In genomic region chr11:49103047-49103693, GRCm38 (mm10) we compare ENCODE assay signal across 8 mouse cellular contexts. TPM values are rescaled to one million over a fixed set of nuclear protein-coding genes. Genes with fewer than 3 reads are reported as not detected.
DNase-seq lines count a peak whose midpoint lies in the region; ATAC-seq and TF ChIP-seq lines count a peak whose summit lies in the region.

No protein-coding gene starts in this region.

- TF ChIP-seq EP300 in stomach, postnatal 0 days (optimal IDR thresholded peaks at IDR 0.05) = no peak

- no peak overlapping the region for H3K9ac ChIP-seq in forebrain, embryonic 13.5 days
- peak overlapping the region; percentile 29; the same call in 1 of the 2 replicates for H3K9ac ChIP-seq in heart, embryonic 16.5 days (ENCODE audit: low read length)
- H3K9ac ChIP-seq in liver, embryonic 13.5 days = peak overlapping the region; percentile 11; the same call in 1 of the 2 replicates
- no peak overlapping the region for H3K9ac ChIP-seq in neural tube, embryonic 12.5 days
- no peak overlapping the region for H3K9ac ChIP-seq in stomach, postnatal 0 days (ENCODE audit: low read length)

- peak; percentile 87 for ATAC-seq in forebrain, embryonic 13.5 days
- 0 out of 2 replicates have a peak, but pooled peaks have one; percentile 16 for ATAC-seq in heart, embryonic 16.5 days (replicated peaks; ENCODE audit: extremely low read depth, insufficient read depth, low FRiP score)
- peak; percentile 52; the same call in 1 of the 2 replicates for ATAC-seq in liver, embryonic 13.5 days (ENCODE audit: low read depth)
- ATAC-seq in neural tube, embryonic 12.5 days (ENCODE audit: low FRiP score, low read depth) = peak; percentile 72
- peak; percentile 73 for ATAC-seq in stomach, postnatal 0 days (ENCODE audit: low FRiP score, low TSS enrichment)

- H3K4me3 ChIP-seq in forebrain, embryonic 13.5 days = no peak overlapping the region
- H3K4me3 ChIP-seq in heart, embryonic 16.5 days (ENCODE audit: low read length) = 0 out of 2 replicates have a peak overlapping the region, but pooled peaks have one; percentile 14
- H3K4me3 ChIP-seq in liver, embryonic 13.5 days (replicated peaks) = no peak overlapping the region
- H3K4me3 ChIP-seq in neural tube, embryonic 12.5 days = no peak overlapping the region
- no peak overlapping the region for H3K4me3 ChIP-seq in stomach, postnatal 0 days (ENCODE audit: low read depth, low read length)

- H3K4me1 ChIP-seq in forebrain, embryonic 13.5 days = no peaks in the 10 kb centered on the region
- no peaks in the 10 kb centered on the region for H3K4me1 ChIP-seq in heart, embryonic 16.5 days (ENCODE audit: control insufficient read depth, insufficient read depth, low read length)
- peaks cover 40% of the 10 kb centered on the region for H3K4me1 ChIP-seq in liver, embryonic 13.5 days (replicated peaks)
- H3K4me1 ChIP-seq in neural tube, embryonic 12.5 days = no peaks in the 10 kb centered on the region
- H3K4me1 ChIP-seq in stomach, postnatal 0 days (replicated peaks; ENCODE audit: control insufficient read depth, insufficient read depth) = no peaks in the 10 kb centered on the region

- no peaks in the 10 kb centered on the region for H3K9me3 ChIP-seq in forebrain, embryonic 13.5 days (replicated peaks)
- no peaks in the 10 kb centered on the region for H3K9me3 ChIP-seq in heart, embryonic 16.5 days (replicated peaks; ENCODE audit: control insufficient read depth, low read length)
- H3K9me3 ChIP-seq in liver, embryonic 13.5 days (replicated peaks) = no peaks in the 10 kb centered on the region
- H3K9me3 ChIP-seq in neural tube, embryonic 12.5 days = no peaks in the 10 kb centered on the region
- no peaks in the 10 kb centered on the region for H3K9me3 ChIP-seq in stomach, postnatal 0 days (ENCODE audit: control insufficient read depth, low read length)

- WGBS in forebrain, embryonic 13.5 days = 18% methylated on average over 8 of the region's 8 CpGs
- 17% methylated on average over 8 of the region's 8 CpGs for WGBS in heart, embryonic 16.5 days
- 19% methylated on average over 8 of the region's 8 CpGs for WGBS in liver, embryonic 13.5 days (ENCODE audit: insufficient replicate concordance)
- WGBS in neural tube, embryonic 12.5 days = 18% methylated on average over 8 of the region's 8 CpGs
- 10% methylated on average over 8 of the region's 8 CpGs for WGBS in stomach, postnatal 0 days

- peak; percentile 88 to 92 for DNase-seq in CD8-positive naive resting alpha-beta T cell, adult 2 months (ENCODE audit: low read depth in 2 of 2, low spot score in 2 of 2)
- peak; percentile 69 for DNase-seq in c-Kit-negative CD71-positive TER-119-positive erythroid progenitor cells, embryonic 14.5 days (ENCODE audit: low read depth, low spot score)
- DNase-seq in kidney, postnatal 14 days = peak; percentile 91
- DNase-seq in liver, embryonic 13.5 days = peak; percentile 67
- DNase-seq in stomach, postnatal 0 days (ENCODE audit: low spot score) = peak; percentile 90

- no peaks in the 10 kb centered on the region for H3K36me3 ChIP-seq in forebrain, embryonic 13.5 days (ENCODE audit: poor library complexity, severe bottlenecking)
- H3K36me3 ChIP-seq in heart, embryonic 16.5 days (ENCODE audit: control insufficient read depth, insufficient read depth) = no peaks in the 10 kb centered on the region
- no peaks in the 10 kb centered on the region for H3K36me3 ChIP-seq in liver, embryonic 13.5 days
- no peaks in the 10 kb centered on the region for H3K36me3 ChIP-seq in neural tube, embryonic 12.5 days
- H3K36me3 ChIP-seq in stomach, postnatal 0 days (ENCODE audit: control insufficient read depth, insufficient read depth, low read length) = no peaks in the 10 kb centered on the region

- H3K4me2 ChIP-seq in forebrain, embryonic 13.5 days = no peak overlapping the region; the same call in 1 of the 2 replicates
- peak overlapping the region; percentile 38 for H3K4me2 ChIP-seq in heart, embryonic 16.5 days (ENCODE audit: low read depth, low read length)
- no peak overlapping the region for H3K4me2 ChIP-seq in liver, embryonic 13.5 days
- no peak overlapping the region for H3K4me2 ChIP-seq in neural tube, embryonic 12.5 days (replicated peaks)
- H3K4me2 ChIP-seq in stomach, postnatal 0 days (replicated peaks; ENCODE audit: low read depth) = no peak overlapping the region

- peak; percentile 96 for TF ChIP-seq CTCF in stomach, postnatal 0 days (IDR thresholded peaks at IDR 0.05; ENCODE audit: low read depth)

- no peaks in the 10 kb centered on the region for H3K27me3 ChIP-seq in forebrain, embryonic 13.5 days
- H3K27me3 ChIP-seq in heart, embryonic 16.5 days (ENCODE audit: control insufficient read depth, insufficient read depth, low read length) = no peaks in the 10 kb centered on the region
- no peaks in the 10 kb centered on the region for H3K27me3 ChIP-seq in liver, embryonic 13.5 days
- no peaks in the 10 kb centered on the region for H3K27me3 ChIP-seq in neural tube, embryonic 12.5 days (replicated peaks)
- H3K27me3 ChIP-seq in stomach, postnatal 0 days (ENCODE audit: control insufficient read depth, insufficient read depth, low read length) = no peaks in the 10 kb centered on the region

- H3K27ac ChIP-seq in forebrain, embryonic 13.5 days = no peak overlapping the region
- no peak overlapping the region for H3K27ac ChIP-seq in heart, embryonic 16.5 days (ENCODE audit: low read length)
- no peak overlapping the region for H3K27ac ChIP-seq in liver, embryonic 13.5 days
- no peak overlapping the region for H3K27ac ChIP-seq in neural tube, embryonic 12.5 days
- H3K27ac ChIP-seq in stomach, postnatal 0 days (replicated peaks) = no peak overlapping the region

RNA-seq across cellular contexts. Expression of gene Olfr1396, which starts 11.5 kb away (rescaled TPM):
- not detected in 2 replicates for polyA plus RNA-seq in forebrain, embryonic 13.5 days (2015; fragmentation: Nextera tagmentation; extraction: Ambion mirVana)
- polyA plus RNA-seq in heart, embryonic 16.5 days (2015; fragmentation: Nextera tagmentation; extraction: Ambion mirVana) = 0.10 and 0.18 TPM in 2 replicates
- polyA plus RNA-seq in liver, embryonic 13.5 days (2015; fragmentation: Nextera tagmentation; extraction: Ambion mirVana) = not detected in 2 replicates
- polyA plus RNA-seq in neural tube, embryonic 12.5 days (2016; fragmentation: Nextera tagmentation; extraction: Ambion mirVana) = not detected in 2 replicates
- 0.11 TPM in 1 of 2 replicates, not detected in the other for polyA plus RNA-seq in stomach, postnatal 0 days (2015; fragmentation: Nextera tagmentation; extraction: Ambion mirVana)

RNA-seq across cellular contexts. Expression of gene Ifi47, which starts 26.8 kb away (rescaled TPM):
- polyA plus RNA-seq in forebrain, embryonic 13.5 days (2015; fragmentation: Nextera tagmentation; extraction: Ambion mirVana) = 0.27 and 0.47 TPM in 2 replicates
- polyA plus RNA-seq in heart, embryonic 16.5 days (2015; fragmentation: Nextera tagmentation; extraction: Ambion mirVana) = 3.6 and 7.6 TPM in 2 replicates
- 7.3 and 7.4 TPM in 2 replicates for polyA plus RNA-seq in liver, embryonic 13.5 days (2015; fragmentation: Nextera tagmentation; extraction: Ambion mirVana)
- 0.48 and 0.61 TPM in 2 replicates for polyA plus RNA-seq in neural tube, embryonic 12.5 days (2016; fragmentation: Nextera tagmentation; extraction: Ambion mirVana)
- 10.1 and 12.7 TPM in 2 replicates for polyA plus RNA-seq in stomach, postnatal 0 days (2015; fragmentation: Nextera tagmentation; extraction: Ambion mirVana)

RNA-seq across cellular contexts. Expression of gene Olfr1395, which starts 38.9 kb away (rescaled TPM):
- not detected in 2 replicates for polyA plus RNA-seq in forebrain, embryonic 13.5 days (2015; fragmentation: Nextera tagmentation; extraction: Ambion mirVana)
- not detected in 2 replicates for polyA plus RNA-seq in heart, embryonic 16.5 days (2015; fragmentation: Nextera tagmentation; extraction: Ambion mirVana)
- polyA plus RNA-seq in liver, embryonic 13.5 days (2015; fragmentation: Nextera tagmentation; extraction: Ambion mirVana) = not detected in 2 replicates
- not detected in 2 replicates for polyA plus RNA-seq in neural tube, embryonic 12.5 days (2016; fragmentation: Nextera tagmentation; extraction: Ambion mirVana)
- not detected in 2 replicates for polyA plus RNA-seq in stomach, postnatal 0 days (2015; fragmentation: Nextera tagmentation; extraction: Ambion mirVana)

RNA-seq across cellular contexts. Expression of gene Tgtp2, which starts 39.2 kb away (rescaled TPM):
- polyA plus RNA-seq in forebrain, embryonic 13.5 days (2015; fragmentation: Nextera tagmentation; extraction: Ambion mirVana) = not detected in 2 replicates
- 3.8 and 8.0 TPM in 2 replicates for polyA plus RNA-seq in heart, embryonic 16.5 days (2015; fragmentation: Nextera tagmentation; extraction: Ambion mirVana)
- polyA plus RNA-seq in liver, embryonic 13.5 days (2015; fragmentation: Nextera tagmentation; extraction: Ambion mirVana) = 0.22 and 0.59 TPM in 2 replicates
- polyA plus RNA-seq in neural tube, embryonic 12.5 days (2016; fragmentation: Nextera tagmentation; extraction: Ambion mirVana) = not detected in 2 replicates
- polyA plus RNA-seq in stomach, postnatal 0 days (2015; fragmentation: Nextera tagmentation; extraction: Ambion mirVana) = 0.69 and 1.2 TPM in 2 replicates

RNA-seq across cellular contexts. Expression of gene Olfr1394, which starts 51.0 kb away (rescaled TPM):
- polyA plus RNA-seq in forebrain, embryonic 13.5 days (2015; fragmentation: Nextera tagmentation; extraction: Ambion mirVana) = not detected in 2 replicates
- not detected in 2 replicates for polyA plus RNA-seq in heart, embryonic 16.5 days (2015; fragmentation: Nextera tagmentation; extraction: Ambion mirVana)
- not detected in 2 replicates for polyA plus RNA-seq in liver, embryonic 13.5 days (2015; fragmentation: Nextera tagmentation; extraction: Ambion mirVana)
- polyA plus RNA-seq in neural tube, embryonic 12.5 days (2016; fragmentation: Nextera tagmentation; extraction: Ambion mirVana) = not detected in 2 replicates
- not detected in 2 replicates for polyA plus RNA-seq in stomach, postnatal 0 days (2015; fragmentation: Nextera tagmentation; extraction: Ambion mirVana)

Comparison
In these comparisons a context has a peak if more than half of its experiments do, and no peak if none do; other contexts are left out.
1. ATAC-seq: peak in every context shown above with its lines; median percentile 87 in forebrain, embryonic 13.5 days; 73 in stomach, postnatal 0 days; 72 in neural tube, embryonic 12.5 days; 52 in liver, embryonic 13.5 days; 16 in heart, embryonic 16.5 days.
2. H3K9ac ChIP-seq: peak in heart, embryonic 16.5 days (single experiment) and liver, embryonic 13.5 days (single experiment); none in forebrain, embryonic 13.5 days (single experiment), neural tube, embryonic 12.5 days (single experiment) and stomach, postnatal 0 days (single experiment).
3. Peak in every context shown above with its lines, with median percentiles within 50 percentile points of each other: DNase-seq.